Mouse (Mus musculus): ENCODE measurements around the gene Rasgef1b.

Rasgef1b gene

GRCm38 (mm10) chr5:99525649-99526048 lies 203.2 kb downstream of the Rasgef1b start:
- no peak for DNase-seq

DNA sequence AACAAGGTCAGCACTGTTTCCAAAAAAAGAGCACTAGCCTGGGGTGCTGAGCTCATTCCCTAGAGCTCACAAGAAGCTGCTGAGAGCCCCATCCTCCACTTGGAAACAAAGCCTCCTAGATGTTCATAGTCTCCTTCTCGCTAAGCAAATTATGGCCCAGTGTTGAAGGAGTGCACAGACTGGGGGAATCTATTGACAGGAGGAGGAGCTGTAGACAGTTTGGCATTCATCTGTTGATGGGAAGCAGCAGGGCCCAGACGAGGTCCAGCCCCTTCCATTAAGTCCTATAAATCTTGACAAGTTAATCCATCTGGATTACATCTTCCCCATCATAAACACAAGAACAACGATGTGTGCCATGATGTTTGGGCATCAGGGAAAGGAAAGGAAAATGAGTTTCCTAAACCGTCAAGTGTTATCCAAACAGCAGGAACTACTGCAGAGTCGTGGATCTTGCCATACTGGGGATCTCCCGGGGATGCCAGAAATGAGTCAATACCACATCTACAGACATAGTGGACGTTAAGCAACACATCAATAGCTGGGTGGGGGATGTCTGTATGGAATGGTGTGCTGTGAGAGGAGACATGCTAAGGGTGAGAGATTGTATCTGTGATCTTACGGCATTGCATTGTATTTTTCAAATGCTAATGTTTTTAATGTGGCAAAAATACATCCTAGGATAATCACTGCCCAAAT lies 206.1 kb downstream of the Rasgef1b start:
- DNase-seq: no peak

- DNase-seq: no peak
These were observed 207.5 kb downstream of the Rasgef1b start for GRCm38 (mm10) chr5:99521411-99521810.

DNA sequence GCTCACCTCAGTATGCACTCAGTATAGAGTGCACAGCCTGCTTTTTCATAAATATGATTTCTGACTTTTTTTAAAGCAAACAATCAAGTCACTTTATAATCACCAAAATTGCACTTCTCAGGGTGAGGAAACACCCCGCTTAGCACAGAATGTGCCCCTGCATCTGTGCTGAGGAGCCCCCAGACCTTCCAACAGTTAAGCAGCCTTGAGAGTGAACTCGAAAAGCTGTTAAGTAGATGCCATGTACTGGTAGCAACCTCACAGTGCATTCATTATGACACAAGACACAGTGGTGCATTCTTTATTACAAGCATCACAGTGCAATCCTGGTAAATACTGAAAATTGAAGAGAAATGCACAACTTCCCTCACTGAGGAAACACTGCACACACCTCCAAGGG lies 209.3 kb downstream of the Rasgef1b start:
- DNase-seq: no peak

GRCm38 (mm10) chr5:99519023-99519422 lies 209.8 kb downstream of the Rasgef1b start:
- DNase-seq: no peak

GRCm38 (mm10) chr5:99516207-99516606 lies 212.7 kb downstream of the Rasgef1b start:
- no peak for DNase-seq

GRCm38 (mm10) chr5:99515764-99516163 lies 213.1 kb downstream of the Rasgef1b start:
- DNase-seq: no peak

DNA sequence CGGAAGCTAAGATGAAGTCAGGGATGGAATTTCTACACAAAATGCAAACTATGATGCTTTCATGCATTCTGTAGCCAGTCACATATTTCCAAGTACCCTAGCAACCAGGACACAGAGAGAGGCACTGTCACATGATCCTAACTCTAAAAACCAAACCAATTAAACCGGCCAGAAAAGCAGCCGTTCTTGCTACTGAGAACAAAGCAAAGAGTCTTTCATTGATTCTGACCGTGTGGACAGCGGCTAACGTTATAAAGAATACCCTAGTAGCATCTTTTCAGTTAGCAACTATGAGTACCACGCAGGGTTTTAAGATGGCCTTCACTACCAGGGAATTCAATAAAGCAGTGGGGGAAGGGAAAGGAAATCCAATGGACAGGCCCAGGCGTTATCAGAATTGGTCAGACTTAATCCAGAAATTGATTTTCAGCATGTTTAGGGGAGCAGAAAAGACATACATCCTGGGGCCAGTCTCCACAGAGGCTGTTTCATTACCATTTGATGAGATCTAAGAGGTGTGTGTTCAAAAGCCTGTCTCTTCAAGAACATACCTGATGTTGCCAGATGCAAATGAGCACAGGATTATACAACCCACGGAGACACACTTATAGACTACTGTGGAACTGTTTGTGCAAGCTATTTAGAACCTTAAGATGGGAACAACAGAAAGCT lies 215.5 kb downstream of the Rasgef1b start:
- DNase-seq: no peak

DNA sequence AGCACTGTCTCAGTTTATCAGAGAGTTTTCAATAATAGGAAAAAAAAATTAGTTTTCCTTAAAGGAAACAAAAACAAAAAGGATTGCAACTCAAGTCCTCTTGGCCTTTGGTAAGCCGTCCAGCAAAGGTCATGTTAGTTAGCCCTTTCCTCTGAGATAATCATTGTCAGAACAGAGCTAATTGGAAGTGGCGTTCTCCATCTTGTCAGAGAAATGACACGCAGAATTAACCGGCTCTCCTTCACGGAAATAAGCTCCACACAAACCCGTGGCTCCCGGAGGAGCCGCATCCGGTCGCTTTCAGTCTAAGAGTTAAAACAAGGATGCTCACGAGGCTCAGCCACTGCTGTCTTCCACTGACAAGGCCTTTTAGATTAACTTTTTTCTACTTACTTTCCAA lies 217.8 kb downstream of the Rasgef1b start:
- no peak for DNase-seq

DNA sequence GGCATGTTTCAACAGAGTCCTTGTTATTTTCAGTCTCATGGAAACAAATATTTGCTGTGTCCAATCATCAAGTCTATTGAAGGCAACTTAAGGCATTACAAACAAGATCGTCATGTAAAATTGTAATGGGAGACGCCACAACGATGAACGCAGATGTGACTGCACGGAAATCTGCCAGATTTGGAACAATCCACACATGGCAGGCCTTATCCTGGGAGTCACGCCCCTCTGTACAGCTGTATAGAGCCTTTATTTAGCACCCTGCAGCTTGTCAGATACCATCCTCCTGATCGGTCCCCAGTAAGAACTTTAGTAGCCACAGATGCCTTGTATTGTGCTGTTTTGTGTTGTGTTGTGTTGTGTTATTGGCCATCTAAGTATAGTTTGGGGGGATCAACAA lies 222.8 kb downstream of the Rasgef1b start:
- DNase-seq: no peak

DNA sequence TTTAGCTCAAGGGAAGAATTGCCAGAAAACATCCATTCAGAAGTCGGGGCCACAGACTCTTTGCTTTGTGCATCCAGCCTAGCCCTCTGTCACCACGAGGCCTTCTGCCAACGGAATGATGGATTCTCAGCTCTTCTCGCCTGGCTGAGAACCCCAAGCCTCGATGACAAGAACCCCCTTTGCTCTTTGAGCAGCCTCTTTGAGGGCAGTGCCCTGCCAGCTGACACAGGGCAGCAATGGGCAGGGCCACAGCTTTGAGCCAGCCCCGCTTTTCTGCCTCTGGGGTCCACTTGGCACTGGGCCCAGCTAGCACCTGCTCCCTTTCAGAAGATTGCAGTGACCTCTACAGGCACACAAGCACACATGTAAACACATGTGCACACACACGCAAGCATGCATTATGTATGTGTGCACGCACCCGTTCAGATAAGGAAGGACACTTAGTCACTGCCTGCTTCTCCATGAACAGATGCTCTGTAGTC lies 224.5 kb downstream of the Rasgef1b start:
- no peak for DNase-seq

- no peak for DNase-seq
These were observed 226.2 kb downstream of the Rasgef1b start for GRCm38 (mm10) chr5:99502681-99503080.

- no peak for DNase-seq
These were observed 229.3 kb downstream of the Rasgef1b start for GRCm38 (mm10) chr5:99499404-99500089.

- no peak for DNase-seq
These were observed 231.0 kb downstream of the Rasgef1b start for GRCm38 (mm10) chr5:99497856-99498255.

DNA sequence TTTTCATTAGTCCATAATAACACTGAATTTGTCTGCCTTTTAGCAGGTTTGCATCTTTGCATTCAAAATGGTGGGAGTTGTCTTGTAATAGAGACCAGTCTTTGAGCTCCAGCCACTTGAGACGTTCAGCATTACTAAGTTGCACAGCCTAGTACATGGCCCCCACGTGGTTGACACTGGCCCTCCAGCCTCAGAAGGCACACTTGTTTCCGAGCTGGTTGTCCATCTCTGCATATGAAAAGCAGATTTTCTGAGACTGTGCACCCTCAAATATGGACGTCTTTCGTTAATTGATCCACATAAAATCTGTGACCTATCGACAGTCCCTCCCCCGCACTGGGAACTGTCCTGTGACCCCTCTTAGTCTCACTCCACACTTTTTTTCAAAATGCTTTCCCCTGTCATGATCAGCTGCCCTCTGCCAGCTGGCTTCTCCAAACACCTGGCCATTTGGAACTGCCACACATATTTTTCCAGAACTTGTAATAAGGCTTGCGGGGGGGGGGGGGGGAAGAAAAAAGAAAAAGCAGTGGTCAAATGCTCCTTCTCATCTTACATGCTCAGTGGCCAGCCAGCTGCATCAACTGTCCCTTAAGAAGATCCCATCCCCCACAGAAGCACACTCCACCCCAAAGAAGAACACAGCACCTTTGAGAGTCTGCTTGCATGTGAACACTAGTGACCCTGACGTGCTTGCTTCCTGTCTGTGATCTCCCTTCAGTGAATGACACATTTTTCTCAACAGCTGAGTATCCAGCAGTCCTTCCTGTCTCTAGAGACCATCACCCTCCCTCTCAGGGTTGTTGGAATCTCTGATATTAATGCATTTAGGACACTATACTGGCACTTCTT lies 231.7 kb downstream of the Rasgef1b start:
- no peak for DNase-seq

GRCm38 (mm10) chr5:99496157-99496453 lies 232.8 kb downstream of the Rasgef1b start:
- DNase-seq: no peak

GRCm38 (mm10) chr5:99495354-99496156 lies 233.3 kb downstream of the Rasgef1b start:
- no peak for DNase-seq

DNA sequence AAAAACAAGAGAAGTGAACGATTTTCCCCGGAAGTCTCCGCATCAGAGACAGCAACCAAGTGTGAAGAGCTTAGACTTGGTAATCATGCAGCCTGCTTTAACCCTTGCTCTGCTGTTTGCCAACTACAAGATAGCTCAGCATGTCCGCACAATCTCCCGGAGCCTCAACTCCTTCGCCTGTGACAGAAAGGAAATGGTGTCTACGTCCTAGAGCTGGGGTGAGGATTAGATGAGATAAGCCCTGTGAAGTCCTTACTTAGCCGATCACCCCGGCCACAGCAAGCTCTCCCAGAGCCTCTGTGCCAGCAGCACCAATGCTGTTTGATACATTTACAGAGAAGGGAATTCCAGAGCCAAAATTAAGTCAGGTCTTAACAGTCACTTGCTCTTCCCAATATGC lies 235.0 kb downstream of the Rasgef1b start:
- no peak for DNase-seq

GRCm38 (mm10) chr5:99493017-99493416 lies 235.8 kb downstream of the Rasgef1b start:
- no peak for DNase-seq

GRCm38 (mm10) chr5:99488479-99489158 lies 240.2 kb downstream of the Rasgef1b start:
- no peak for DNase-seq

- no peak for DNase-seq
These were observed 241.6 kb downstream of the Rasgef1b start for GRCm38 (mm10) chr5:99487009-99487858.

Data from thymus, postnatal 25 days (tissue).